Mouse (Mus musculus) MEL (cell line): ENCODE data around the gene Trmt1. TPM values are rescaled to one million over a fixed set of nuclear protein-coding genes. Genes with fewer than 3 reads are reported as not detected.

Experiments used
- DNase-seq: peaks from one replicate; pipeline ENCODE4 v3.0.0; 2011; ENCODE audit warnings: low read depth, low spot score
- H3K27ac ChIP-seq: 2 replicates; pipeline ENCODE4 v1.5.1; 2012; ENCODE audit warnings: low read depth, mild to moderate bottlenecking, control low read depth, low read length, moderate library complexity; ENCODE audit not compliant: control insufficient read depth
- H3K27me3 ChIP-seq, 2 experiments: fragments of 150-350 bp in 1 of 2; sonication (generic) in 1 of 2; 2 replicates each; pipeline ENCODE4 v1.6.1; 2012; ENCODE audit warnings: low read length in 2 of 2, mild to moderate bottlenecking in 2 of 2, improper control_type of control experiment in 1 of 2, moderate library complexity in 1 of 2; ENCODE audit not compliant: insufficient read depth in 2 of 2, control insufficient read depth in 1 of 2
- H3K36me3 ChIP-seq, 2 experiments: 2 replicates each; pipeline ENCODE4 v1.6.1; 2012 to 2014; ENCODE audit warnings: low read length in 2 of 2, improper control_type of control experiment in 1 of 2, inconsistent platforms in 1 of 2, mild to moderate bottlenecking in 1 of 2; ENCODE audit not compliant: insufficient read depth in 2 of 2, control insufficient read depth in 1 of 2
- H3K4me1 ChIP-seq, 2 experiments: fragments of 150-350 bp in 1 of 2; sonication (generic) in 1 of 2; 2 replicates each; pipeline ENCODE4 v1.6.1; 2012; ENCODE audit warnings: low read length in 2 of 2, improper control_type of control experiment in 1 of 2, mild to moderate bottlenecking in 1 of 2; ENCODE audit not compliant: insufficient read depth in 2 of 2, control insufficient read depth in 1 of 2
- H3K4me3 ChIP-seq, 2 experiments: fragments of 150-350 bp in 1 of 2; sonication (generic) in 1 of 2; 2 replicates each; pipeline ENCODE4 v1.5.1; 2012; ENCODE audit warnings: low read depth in 2 of 2, low read length in 2 of 2, mild to moderate bottlenecking in 2 of 2, moderate library complexity in 2 of 2, control low read depth in 1 of 2, improper control_type of control experiment in 1 of 2; ENCODE audit not compliant: control insufficient read depth in 1 of 2, insufficient read depth in 1 of 2
- H3K79me2 ChIP-seq: 2 replicates; pipeline ENCODE4 v1.6.1; 2012; ENCODE audit warnings: mild to moderate bottlenecking, low read length, moderate library complexity; ENCODE audit not compliant: control insufficient read depth, poor library complexity, insufficient read depth
- H3K9ac ChIP-seq: 2 replicates; pipeline ENCODE4 v1.6.1; 2012; ENCODE audit warnings: low read depth, mild to moderate bottlenecking, control low read depth, low read length, moderate library complexity; ENCODE audit not compliant: control insufficient read depth, poor library complexity, severe bottlenecking
- H3K9me3 ChIP-seq: fragments of 150-350 bp; sonication (generic); replicated peaks from 2 replicates; pipeline ENCODE4 v1.6.1; 2012; ENCODE audit warnings: mild to moderate bottlenecking, low read length, improper control_type of control experiment, moderate library complexity; ENCODE audit not compliant: insufficient read depth
- CHD1 ChIP-seq: IDR thresholded peaks from 2 replicates; pipeline ENCODE4 v1.6.1; 2012; ENCODE audit warnings: low read depth, mild to moderate bottlenecking, inconsistent platforms, low read length, improper control_type of control experiment
- CTCF ChIP-seq, 3 experiments: IDR thresholded peaks in 2 of 3; conservative IDR thresholded peaks in 1 of 3; 2 replicates each; pipeline ENCODE4 v1.5.1; 2011 to 2012; ENCODE audit warnings: low read length in 3 of 3, low read depth in 2 of 3, mild to moderate bottlenecking in 2 of 3, improper control_type of control experiment in 1 of 3, inconsistent platforms in 1 of 3, mixed read lengths in 1 of 3, moderate library complexity in 1 of 3; ENCODE audit not compliant: control insufficient read depth in 1 of 3, insufficient read depth in 1 of 3, poor library complexity in 1 of 3, severe bottlenecking in 1 of 3
- ELF1 ChIP-seq: IDR thresholded peaks from 2 replicates; pipeline ENCODE4 v1.6.1; 2014; ENCODE audit warnings: low read depth, mild to moderate bottlenecking, inconsistent platforms, low read length, improper control_type of control experiment, moderate library complexity
- GABPA ChIP-seq: IDR thresholded peaks from 2 replicates; pipeline ENCODE4 v1.6.1; 2012; ENCODE audit warnings: low read depth, mild to moderate bottlenecking, inconsistent platforms, low read length, improper control_type of control experiment, moderate library complexity
- MAX ChIP-seq: IDR thresholded peaks from 2 replicates; pipeline ENCODE4 v1.6.1; 2011; ENCODE audit warnings: low read length, improper control_type of control experiment
- MAZ ChIP-seq: IDR thresholded peaks from 2 replicates; pipeline ENCODE4 v1.6.1; 2012; ENCODE audit warnings: low read depth, mild to moderate bottlenecking, inconsistent platforms, low read length, improper control_type of control experiment
- MEF2A ChIP-seq: IDR thresholded peaks from 2 replicates; pipeline ENCODE4 v1.6.1; 2014; ENCODE audit warnings: low read depth, mild to moderate bottlenecking, inconsistent platforms, low read length, improper control_type of control experiment; ENCODE audit not compliant: poor library complexity, insufficient replicate concordance, severe bottlenecking; ENCODE audit errors: extremely low read depth
- MXI1 ChIP-seq: IDR thresholded peaks from 2 replicates; pipeline ENCODE4 v1.6.1; 2011; ENCODE audit warnings: mild to moderate bottlenecking, low read depth, low read length, improper control_type of control experiment
- MYB ChIP-seq: IDR thresholded peaks from 2 replicates; pipeline ENCODE4 v1.6.1; 2011; ENCODE audit warnings: mild to moderate bottlenecking, low read depth, low read length, improper control_type of control experiment
- POLR2A ChIP-seq, 2 experiments: IDR thresholded peaks; 2 replicates each; pipeline ENCODE4 v1.6.1; 2011 to 2012; ENCODE audit warnings: low read length in 2 of 2, mild to moderate bottlenecking in 2 of 2, control low read depth in 1 of 2, improper control_type of control experiment in 1 of 2, low read depth in 1 of 2, moderate library complexity in 1 of 2; ENCODE audit not compliant: control insufficient read depth in 1 of 2, insufficient read depth in 1 of 2, poor library complexity in 1 of 2
- RAD21 ChIP-seq: IDR thresholded peaks from 2 replicates; pipeline ENCODE4 v1.6.1; 2011; ENCODE audit warnings: mild to moderate bottlenecking, low read depth, low read length, improper control_type of control experiment
- RCOR1 ChIP-seq: IDR thresholded peaks from 2 replicates; pipeline ENCODE4 v1.6.1; 2012; ENCODE audit warnings: low read depth, mild to moderate bottlenecking, inconsistent platforms, low read length, improper control_type of control experiment
- SMC3 ChIP-seq: IDR thresholded peaks from 2 replicates; pipeline ENCODE4 v1.6.1; 2011; ENCODE audit warnings: low read depth, low read length, improper control_type of control experiment
- TBP ChIP-seq: IDR thresholded peaks from 2 replicates; pipeline ENCODE4 v1.8.0; 2011; ENCODE audit warnings: low read depth, low read length, improper control_type of control experiment
- TCF12 ChIP-seq: IDR thresholded peaks from 2 replicates; pipeline ENCODE4 v1.6.1; 2014; ENCODE audit warnings: low read depth, mild to moderate bottlenecking, inconsistent platforms, low read length, improper control_type of control experiment, moderate library complexity
- USF1 ChIP-seq: IDR thresholded peaks from 2 replicates; pipeline ENCODE4 v1.6.1; 2014; ENCODE audit warnings: low read depth, mild to moderate bottlenecking, inconsistent platforms, low read length, improper control_type of control experiment, moderate library complexity
- ZC3H11A ChIP-seq: IDR thresholded peaks from 2 replicates; pipeline ENCODE4 v1.6.1; 2012; ENCODE audit warnings: low read depth, mild to moderate bottlenecking, inconsistent platforms, low read length, improper control_type of control experiment
- ZKSCAN1 ChIP-seq: IDR thresholded peaks from 2 replicates; pipeline ENCODE4 v1.6.1; 2012; ENCODE audit warnings: low read depth, mild to moderate bottlenecking, inconsistent platforms, low read length, improper control_type of control experiment, moderate library complexity
- ZMIZ1 ChIP-seq: IDR thresholded peaks from 2 replicates; pipeline ENCODE4 v1.6.1; 2012; ENCODE audit warnings: low read depth, mild to moderate bottlenecking, inconsistent platforms, low read length, improper control_type of control experiment, moderate library complexity
- ZNF384 ChIP-seq: IDR thresholded peaks from 2 replicates; pipeline ENCODE4 v1.6.1; 2012; ENCODE audit warnings: low read depth, mild to moderate bottlenecking, inconsistent platforms, low read length, improper control_type of control experiment
- polyA plus RNA-seq, 2 experiments: library from polyadenylated mRNA; stranded (reverse) in 1 of 2; unstranded in 1 of 2; fragments of >175 nt in 1 of 2; fragments of >200 nt in 1 of 2; gene quantifications; 2 replicates each; pipeline versions ENCODE4 v1.2.1 to v1.2.4; 2012; ENCODE audit warnings: low replicate concordance in 2 of 2, low read depth in 1 of 2; ENCODE audit not compliant: insufficient read length in 2 of 2, insufficient read depth in 1 of 2, missing spikeins in 1 of 2
- total RNA-seq: library from RNA; depleted of rRNA; stranded (reverse); fragments of 300-350 nt; gene quantifications from 2 replicates; pipeline ENCODE4 v1.2.3, GENCODE M21; 2012

Gene Trmt1
- total and polyA plus RNA-seq, 3 experiments, result 183 to 221 TPM; not detected in 1

- H3K27me3 ChIP-seq, result no peaks in the 10 kb centered on the region
- peaks cover 25 to 66% of the 10 kb centered on the region in 2 experiments for H3K4me1 ChIP-seq
- TF ChIP-seq ZC3H11A (no peak), ZKSCAN1 (no peak), MEF2A (no peak), MYB (no peak), POLR2A (IDR thresholded peaks at IDR 0.05; ENCODE audit: control insufficient read depth in 1 of 2, insufficient read depth in 1 of 2, low read depth in 1 of 2, low read length in 2 of 2, poor library complexity in 1 of 2) (no peak; a peak in 1 of 4 replicates), CHD1 (no peak), MAX (no peak), USF1 (no peak), MAZ (no peak), GABPA (no peak), RCOR1 (no peak), ZMIZ1 (no peak), ELF1 (no peak), TBP (no peak), MXI1 (no peak), ZNF384 (no peak), TCF12 (no peak)
- H3K9ac ChIP-seq, result no peak overlapping the region
- DNase-seq, result no peak
- H3K79me2 ChIP-seq, result peaks cover 16% of the 10 kb centered on the region
- H3K27ac ChIP-seq, result peak overlapping the region; percentile 8; the same call in 1 of the 2 replicates
- H3K36me3 ChIP-seq, result peaks cover 4 to 47% of the 10 kb centered on the region in 2 experiments; a peak in 3 of 4 replicates
- H3K9me3 ChIP-seq, result no peaks in the 10 kb centered on the region
- no peak overlapping the region for H3K4me3 ChIP-seq
Observed at GRCm38 (mm10) chr8:84725246-84725940, 39.3 kb downstream of the Trmt1 start.

GRCm38 (mm10) chr8:84725941-84726259 lies 39.8 kb downstream of the Trmt1 start:
- H3K4me1 ChIP-seq, result peaks cover 26 to 68% of the 10 kb centered on the region in 2 experiments
- TF ChIP-seq SMC3 (peak; percentile 41; the same call in 1 of the 2 replicates), RAD21 (peak; percentile 12; the same call in 1 of the 2 replicates), RCOR1 (no peak), CTCF (IDR thresholded peaks at IDR 0.05 in 2 of 3, conservative IDR thresholded peaks at IDR 0.05 in 1 of 3; ENCODE audit: control insufficient read depth in 1 of 3, insufficient read depth in 1 of 3, low read depth in 2 of 3, low read length in 3 of 3, poor library complexity in 1 of 3, severe bottlenecking in 1 of 3) (peak; percentile 12 to 51 (median 47); a peak in 4 of 6 replicates), ZNF384 (no peak), USF1 (no peak)
- TF ChIP-seq, all 39 proteins: peak for 3
- Histone ChIP-seq H3K4me3 (no peak overlapping the region), H3K36me3 (peaks cover 3 to 49% of the 10 kb centered on the region in 2 experiments; a peak in 3 of 4 replicates), H3K9me3 (no peaks in the 10 kb centered on the region), H3K79me2 (peaks cover 16% of the 10 kb centered on the region), H3K9ac (no peak overlapping the region), H3K27ac (peak overlapping the region; percentile 8; the same call in 1 of the 2 replicates), H3K27me3 (no peaks in the 10 kb centered on the region)
- peak; percentile 58 for DNase-seq
